Mouse (Mus musculus): Measurements from ENCODE around the gene Slc25a19. TPM values are rescaled to one million over a fixed set of nuclear protein-coding genes. Genes with fewer than 3 reads are reported as not detected.

The Slc25a19 gene
- polyA plus RNA-seq, 1 experiment from 2014 or later = 24.0 TPM

DNA sequence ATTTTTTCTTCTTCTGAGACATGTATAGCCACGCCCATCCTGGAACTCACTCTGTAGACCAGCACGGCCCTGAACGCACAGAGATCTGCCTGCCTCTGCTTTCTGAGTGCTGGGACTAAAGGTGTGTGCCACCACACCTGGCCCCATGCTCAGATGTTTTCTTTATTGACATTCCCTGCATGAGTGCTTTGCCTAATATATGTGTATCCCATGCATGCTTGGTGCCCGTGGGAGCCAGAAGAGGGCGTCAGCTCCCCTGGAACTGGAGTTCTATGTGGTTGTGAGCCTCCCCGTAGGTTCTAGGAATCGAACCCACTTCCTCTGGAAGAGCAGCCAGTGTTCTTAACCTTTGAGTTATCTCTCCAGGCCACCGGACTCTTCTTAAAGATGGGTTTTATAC is 6.9 kb upstream of the Slc25a19 start:
- 91% methylated on average over 8 of the region's 8 CpGs for WGBS
- Histone ChIP-seq H3K27me3 (ENCODE audit: control insufficient read depth, insufficient read depth, low read length) (no peaks in the 10 kb centered on the region), H3K36me3 (ENCODE audit: control insufficient read depth, insufficient read depth, low read length) (no peaks in the 10 kb centered on the region), H3K4me1 (ENCODE audit: control insufficient read depth, insufficient read depth, low read length) (no peaks in the 10 kb centered on the region), H3K4me3 (ENCODE audit: low read depth, low read length) (no peak overlapping the region), H3K9me3 (ENCODE audit: control insufficient read depth, low read length) (no peaks in the 10 kb centered on the region), H3K4me2 (no peak overlapping the region), H3K9ac (ENCODE audit: low read length) (no peak overlapping the region), H3K27ac (ENCODE audit: low read depth, low read length) (no peak overlapping the region)
- no peak for ATAC-seq (ENCODE audit: low FRiP score)
- DNase-seq (ENCODE audit: low spot score, missing footprints) = no peak

DNA sequence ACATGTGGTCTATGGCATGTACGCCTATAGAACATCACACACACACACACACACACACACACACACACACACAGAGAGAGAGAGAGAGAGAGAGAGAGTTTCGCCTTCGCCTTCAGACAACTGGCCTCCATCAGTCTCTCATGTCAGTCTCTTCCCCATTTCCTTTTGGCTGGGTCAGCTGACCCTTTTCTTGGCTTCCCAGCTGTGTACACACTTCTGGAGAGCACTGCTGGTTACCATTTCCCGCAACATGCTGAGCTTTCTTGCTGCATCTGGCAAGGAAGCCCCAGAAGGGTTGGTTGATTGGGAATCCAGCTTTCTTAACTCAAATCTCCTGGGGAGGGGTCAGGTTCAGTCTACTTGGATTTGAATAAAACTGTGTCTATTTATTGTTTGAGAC is 6.0 kb upstream of the Slc25a19 start:
- Histone ChIP-seq H3K9ac (ENCODE audit: low read length) (no peak overlapping the region), H3K4me3 (ENCODE audit: low read depth, low read length) (no peak overlapping the region), H3K4me2 (no peak overlapping the region), H3K36me3 (ENCODE audit: control insufficient read depth, insufficient read depth, low read length) (no peaks in the 10 kb centered on the region), H3K27me3 (ENCODE audit: control insufficient read depth, insufficient read depth, low read length) (no peaks in the 10 kb centered on the region), H3K4me1 (ENCODE audit: control insufficient read depth, insufficient read depth, low read length) (no peaks in the 10 kb centered on the region), H3K27ac (ENCODE audit: low read depth, low read length) (no peak overlapping the region), H3K9me3 (ENCODE audit: control insufficient read depth, low read length) (no peaks in the 10 kb centered on the region)
- ATAC-seq (ENCODE audit: low FRiP score) (no peak), DNase-seq (ENCODE audit: low spot score, missing footprints) (no peak)
- 73% methylated on average over 4 of the region's 4 CpGs for WGBS

DNA sequence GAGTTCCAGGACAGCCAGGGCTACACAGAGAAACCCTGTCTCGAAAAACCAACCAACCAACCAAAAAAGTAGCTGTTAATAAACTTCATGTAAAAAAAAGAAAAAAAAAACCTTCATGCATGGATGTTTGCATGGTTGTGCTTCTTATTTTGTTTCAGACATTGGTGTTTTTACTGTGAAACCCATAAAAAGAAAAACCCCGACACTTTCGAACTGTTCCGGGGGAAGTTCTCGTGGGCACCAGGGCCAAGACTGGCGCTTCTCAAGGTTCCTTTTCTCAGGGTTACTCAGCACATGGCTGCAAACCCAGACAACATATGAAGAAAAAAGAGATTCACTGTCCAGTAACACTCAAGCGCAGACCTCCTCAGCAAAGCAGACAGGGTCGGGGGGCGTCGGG is 4.8 kb upstream of the Slc25a19 start:
- ATAC-seq (ENCODE audit: low FRiP score) (no peak), DNase-seq (ENCODE audit: low spot score, missing footprints) (no peak)
- no peaks in the 10 kb centered on the region for H3K9me3 ChIP-seq (ENCODE audit: control insufficient read depth, low read length)
- no peaks in the 10 kb centered on the region for H3K27me3 ChIP-seq (ENCODE audit: control insufficient read depth, insufficient read depth, low read length)
- H3K27ac ChIP-seq (ENCODE audit: low read depth, low read length) = no peak overlapping the region
- H3K4me3 ChIP-seq (ENCODE audit: low read depth, low read length) = no peak overlapping the region
- no peak overlapping the region for H3K9ac ChIP-seq (ENCODE audit: low read length)
- 87% methylated on average over 10 of the region's 10 CpGs for WGBS
- no peaks in the 10 kb centered on the region for H3K4me1 ChIP-seq (ENCODE audit: control insufficient read depth, insufficient read depth, low read length)
- no peak overlapping the region for H3K4me2 ChIP-seq
- H3K36me3 ChIP-seq (ENCODE audit: control insufficient read depth, insufficient read depth, low read length) = no peaks in the 10 kb centered on the region

DNA sequence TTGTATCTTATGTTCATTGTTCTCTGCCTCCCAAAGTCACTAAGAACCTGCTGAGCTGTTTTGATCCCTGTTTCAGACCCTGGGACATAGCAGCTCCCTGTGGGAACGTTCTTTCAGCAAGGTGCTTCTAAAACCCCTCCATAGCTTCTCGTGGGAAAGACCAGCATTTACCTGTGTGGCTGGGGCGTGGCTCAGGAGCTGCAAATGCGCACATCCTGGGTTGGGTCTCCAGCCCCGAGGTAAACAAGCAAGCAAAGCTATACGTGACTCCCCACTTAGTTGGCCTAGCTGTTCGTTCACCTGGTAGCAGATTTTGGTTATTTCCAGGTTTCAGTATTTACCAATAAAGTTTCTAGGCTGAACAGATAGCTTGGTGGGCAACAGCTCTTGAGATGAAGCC is 4.2 kb upstream of the Slc25a19 start:
- DNase-seq (ENCODE audit: low spot score, missing footprints) (no peak), ATAC-seq (ENCODE audit: low FRiP score) (no peak)
- Histone ChIP-seq H3K4me2 (no peak overlapping the region), H3K9me3 (ENCODE audit: control insufficient read depth, low read length) (no peaks in the 10 kb centered on the region), H3K4me1 (ENCODE audit: control insufficient read depth, insufficient read depth, low read length) (peaks cover 4% of the 10 kb centered on the region; the same call in 1 of the 2 replicates), H3K27me3 (ENCODE audit: control insufficient read depth, insufficient read depth, low read length) (no peaks in the 10 kb centered on the region), H3K9ac (ENCODE audit: low read length) (no peak overlapping the region), H3K27ac (ENCODE audit: low read depth, low read length) (no peak overlapping the region), H3K36me3 (ENCODE audit: control insufficient read depth, insufficient read depth, low read length) (no peaks in the 10 kb centered on the region), H3K4me3 (ENCODE audit: low read depth, low read length) (no peak overlapping the region)
- 78% methylated on average over 7 of the region's 7 CpGs for WGBS

DNA sequence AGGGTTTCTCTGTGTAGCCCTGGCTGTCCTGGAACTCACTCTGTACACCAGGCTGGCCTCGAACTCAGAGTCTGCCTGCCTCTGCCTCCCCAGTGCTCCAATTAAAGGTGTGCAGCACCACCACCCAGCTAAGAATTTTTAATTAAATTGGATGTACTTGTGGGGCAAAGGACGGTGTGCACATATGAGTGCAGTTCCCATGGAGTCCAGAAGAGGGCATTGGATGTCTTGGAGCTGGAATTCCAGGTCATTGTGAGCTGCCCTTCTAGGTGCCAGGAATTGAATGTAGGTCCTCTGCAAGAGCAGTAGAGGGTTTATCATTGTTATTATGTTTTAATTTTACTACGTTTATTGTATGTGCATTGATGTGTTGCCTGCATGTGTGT is 3.4 kb upstream of the Slc25a19 start:
- H3K9ac ChIP-seq (ENCODE audit: low read length) = no peak overlapping the region
- no peak overlapping the region for H3K27ac ChIP-seq (ENCODE audit: low read depth, low read length)
- H3K9me3 ChIP-seq (ENCODE audit: control insufficient read depth, low read length) = no peaks in the 10 kb centered on the region
- H3K4me1 ChIP-seq (ENCODE audit: control insufficient read depth, insufficient read depth, low read length) = peaks cover 4% of the 10 kb centered on the region; the same call in 1 of the 2 replicates
- no peak for ATAC-seq (ENCODE audit: low FRiP score)
- H3K36me3 ChIP-seq (ENCODE audit: control insufficient read depth, insufficient read depth, low read length) = no peaks in the 10 kb centered on the region
- 16% methylated on average over 3 of the region's 3 CpGs for WGBS
- no peak overlapping the region for H3K4me2 ChIP-seq
- no peak overlapping the region for H3K4me3 ChIP-seq (ENCODE audit: low read depth, low read length)
- DNase-seq (ENCODE audit: low spot score, missing footprints) = peak; percentile 91
- no peaks in the 10 kb centered on the region for H3K27me3 ChIP-seq (ENCODE audit: control insufficient read depth, insufficient read depth, low read length)

DNA sequence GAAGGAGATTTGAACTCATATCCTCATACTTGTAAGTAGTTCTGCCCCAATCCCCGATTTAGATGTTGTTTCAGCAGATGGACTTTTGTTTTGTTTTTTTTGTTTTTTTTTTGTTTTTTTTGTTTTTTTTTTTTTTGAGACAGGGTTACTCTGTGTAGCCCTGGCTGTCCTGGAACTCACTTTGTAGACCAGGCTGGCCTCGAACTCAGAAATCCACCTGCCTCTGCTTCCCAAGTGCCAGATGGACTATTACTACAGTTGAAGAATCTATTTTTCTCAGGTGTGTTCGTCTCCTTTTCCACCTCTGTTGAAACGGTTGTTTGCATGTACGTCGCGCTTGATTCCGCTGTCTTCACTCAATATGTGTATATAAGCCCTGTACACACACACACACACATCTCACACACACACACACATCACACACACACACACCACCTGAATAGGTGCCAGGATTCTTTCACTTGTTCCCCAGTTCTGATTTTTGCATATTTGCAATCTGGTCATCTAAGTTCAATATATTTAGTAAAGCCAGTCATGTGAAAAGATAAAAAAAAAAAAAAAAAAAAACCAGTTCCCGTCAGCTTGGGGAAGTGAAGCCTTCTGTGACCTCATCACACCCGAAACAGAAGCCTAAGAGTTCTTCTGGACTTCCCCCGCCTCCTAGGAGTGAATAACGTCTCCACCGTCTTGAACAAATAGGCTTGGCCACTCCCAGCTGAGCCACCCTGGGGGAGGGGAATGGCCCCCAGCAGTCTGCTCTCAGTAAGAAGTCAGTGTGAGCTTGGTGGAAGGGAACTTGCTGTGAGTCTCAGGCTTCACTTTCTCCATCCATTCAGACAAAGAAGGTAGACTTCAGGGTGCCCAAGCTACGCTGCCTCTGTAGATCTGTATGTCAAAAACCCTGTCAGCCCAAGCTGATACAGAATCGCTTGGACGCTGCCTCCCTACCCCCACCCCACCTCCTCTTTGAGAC is 2.7 kb upstream of the Slc25a19 start:
- H3K9ac ChIP-seq (ENCODE audit: low read length) = no peak overlapping the region
- no peak overlapping the region for H3K27ac ChIP-seq (ENCODE audit: low read depth, low read length)
- H3K4me3 ChIP-seq (ENCODE audit: low read depth, low read length) = no peak overlapping the region
- H3K36me3 ChIP-seq (ENCODE audit: control insufficient read depth, insufficient read depth, low read length) = no peaks in the 10 kb centered on the region
- 52% methylated on average over 16 of the region's 16 CpGs for WGBS
- DNase-seq (ENCODE audit: low spot score, missing footprints) (no peak), ATAC-seq (ENCODE audit: low FRiP score) (no peak)
- no peaks in the 10 kb centered on the region for H3K9me3 ChIP-seq (ENCODE audit: control insufficient read depth, low read length)
- peaks cover 4% of the 10 kb centered on the region; the same call in 1 of the 2 replicates for H3K4me1 ChIP-seq (ENCODE audit: control insufficient read depth, insufficient read depth, low read length)
- H3K27me3 ChIP-seq (ENCODE audit: control insufficient read depth, insufficient read depth, low read length) = no peaks in the 10 kb centered on the region
- no peak overlapping the region for H3K4me2 ChIP-seq

DNA sequence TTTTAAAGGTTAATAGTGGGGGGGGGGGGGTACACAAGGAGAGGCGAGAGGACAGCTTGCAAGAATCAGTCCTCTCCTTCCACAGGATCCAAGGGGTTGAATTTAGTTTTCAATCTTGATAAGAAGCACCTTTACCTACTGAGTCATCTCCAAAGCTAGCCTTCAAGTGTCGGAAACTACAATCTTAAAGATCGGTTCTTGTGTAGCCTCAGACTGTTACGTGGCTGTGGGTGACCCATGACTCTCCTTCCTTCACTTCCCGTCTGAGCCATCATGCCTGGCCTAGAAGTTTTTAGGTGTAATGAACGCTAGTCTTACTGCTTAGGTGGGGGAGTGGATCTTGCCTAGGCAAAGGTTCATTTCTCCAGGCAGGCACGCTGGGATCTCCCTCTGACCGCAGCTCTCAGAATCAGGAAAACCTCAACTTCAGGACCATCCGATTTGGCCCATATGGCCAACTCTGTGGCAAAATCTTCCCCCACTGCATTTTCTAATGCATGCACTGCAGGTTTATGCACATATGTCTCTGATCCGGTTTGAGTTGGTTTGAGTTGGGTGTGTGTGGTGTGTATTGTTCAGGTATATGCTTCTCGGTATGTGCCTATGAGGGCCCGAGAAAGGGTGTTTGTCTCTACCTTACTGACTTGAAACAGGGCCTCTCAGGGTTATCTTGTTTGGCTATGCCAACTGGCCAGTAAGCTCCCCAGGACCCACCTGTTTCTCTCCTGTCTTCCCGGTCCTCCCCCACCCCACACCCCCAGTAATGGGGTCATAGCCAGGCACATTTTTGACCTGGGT is 1.8 kb upstream of the Slc25a19 start:
- Histone ChIP-seq H3K9me3 (ENCODE audit: control insufficient read depth, low read length) (no peaks in the 10 kb centered on the region), H3K4me2 (no peak overlapping the region), H3K36me3 (ENCODE audit: control insufficient read depth, insufficient read depth, low read length) (no peaks in the 10 kb centered on the region), H3K27me3 (ENCODE audit: control insufficient read depth, insufficient read depth, low read length) (no peaks in the 10 kb centered on the region), H3K27ac (ENCODE audit: low read depth, low read length) (no peak overlapping the region), H3K4me1 (ENCODE audit: control insufficient read depth, insufficient read depth, low read length) (peaks cover 4% of the 10 kb centered on the region; the same call in 1 of the 2 replicates), H3K4me3 (ENCODE audit: low read depth, low read length) (no peak overlapping the region), H3K9ac (ENCODE audit: low read length) (no peak overlapping the region)
- DNase-seq (ENCODE audit: low spot score, missing footprints) (no peak), ATAC-seq (ENCODE audit: low FRiP score) (no peak)
- WGBS = 85% methylated on average over 13 of the region's 13 CpGs

DNA sequence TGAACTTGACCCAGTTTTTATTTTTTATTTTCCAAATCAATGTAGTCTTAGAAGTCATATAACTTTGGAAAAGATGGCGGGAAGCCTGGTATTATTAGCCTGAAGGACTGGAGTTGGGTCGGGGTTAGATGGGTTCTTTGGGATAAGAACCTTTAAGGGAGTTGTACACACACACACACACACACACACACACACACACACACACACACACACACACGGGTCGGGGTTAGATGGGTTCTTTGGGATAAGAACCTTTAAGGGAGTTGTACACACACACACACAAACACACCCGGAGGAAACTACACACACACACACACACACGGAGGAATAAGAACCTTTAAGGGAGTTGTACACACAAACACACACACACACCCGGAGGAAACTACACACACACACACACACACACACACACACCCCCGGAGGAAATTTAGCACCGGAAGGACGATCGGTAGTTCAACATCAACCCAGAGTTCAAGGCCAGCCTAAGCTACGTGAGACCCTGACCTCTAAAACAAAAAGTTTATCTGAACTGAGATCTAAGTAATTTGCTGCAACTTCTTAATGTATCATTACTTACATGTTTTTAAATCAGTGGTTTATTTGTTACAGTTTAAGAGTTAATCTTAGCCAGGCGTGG is 488 bp upstream of the Slc25a19 start:
- H3K4me2 ChIP-seq = peak overlapping the region; percentile 37
- no peak overlapping the region for H3K27ac ChIP-seq (ENCODE audit: low read depth, low read length)
- 55% methylated on average over 13 of the region's 13 CpGs for WGBS
- peak overlapping the region; percentile 71 for H3K4me3 ChIP-seq (ENCODE audit: low read depth, low read length)
- no peaks in the 10 kb centered on the region for H3K9me3 ChIP-seq (ENCODE audit: control insufficient read depth, low read length)
- no peaks in the 10 kb centered on the region for H3K36me3 ChIP-seq (ENCODE audit: control insufficient read depth, insufficient read depth, low read length)
- ATAC-seq (ENCODE audit: low FRiP score) (peak; percentile 54), DNase-seq (ENCODE audit: low spot score, missing footprints) (peak; percentile 90)
- peak overlapping the region; percentile 55 for H3K9ac ChIP-seq (ENCODE audit: low read length)
- no peaks in the 10 kb centered on the region for H3K27me3 ChIP-seq (ENCODE audit: control insufficient read depth, insufficient read depth, low read length)
- peaks cover 4% of the 10 kb centered on the region; the same call in 1 of the 2 replicates for H3K4me1 ChIP-seq (ENCODE audit: control insufficient read depth, insufficient read depth, low read length)

Data from midbrain, embryonic 11.5 days (tissue).